Mouse (Mus musculus): ENCODE measurements at regions not wholly inside any gene's neighbourhood (a gene's known extent, or its start where the extent isn't known, plus 50 kb on each side); places are given as distances from the start of the nearest gene placed in this dataset.

GRCm38 (mm10) chr13:115655134-115655533 is 553.4 kb upstream of the Itga1 start:
- TF ChIP-seq CTCF (conservative IDR thresholded peaks at IDR 0.05 in 1 of 2, IDR thresholded peaks at IDR 0.05 in 1 of 2; ENCODE audit: low read depth in 2 of 2, low read length in 2 of 2) (no peak), CHD2 (IDR thresholded peaks at IDR 0.05; ENCODE audit: low read length) (no peak), MAZ (IDR thresholded peaks at IDR 0.05; ENCODE audit: low read depth, low read length) (no peak), POLR2A (IDR thresholded peaks at IDR 0.05; ENCODE audit: low read depth, low read length) (no peak), TBP (conservative IDR thresholded peaks at IDR 0.05; ENCODE audit: low read depth, low read length) (no peak)
